Mouse (Mus musculus): Measurements from ENCODE around the gene Adam12. TPM values are rescaled to one million over a fixed set of nuclear protein-coding genes. Genes with fewer than 3 reads are reported as not detected.

Adam12 gene
- polyA plus RNA-seq, 1 experiment from 2014 or later, result 3.2 TPM

DNA sequence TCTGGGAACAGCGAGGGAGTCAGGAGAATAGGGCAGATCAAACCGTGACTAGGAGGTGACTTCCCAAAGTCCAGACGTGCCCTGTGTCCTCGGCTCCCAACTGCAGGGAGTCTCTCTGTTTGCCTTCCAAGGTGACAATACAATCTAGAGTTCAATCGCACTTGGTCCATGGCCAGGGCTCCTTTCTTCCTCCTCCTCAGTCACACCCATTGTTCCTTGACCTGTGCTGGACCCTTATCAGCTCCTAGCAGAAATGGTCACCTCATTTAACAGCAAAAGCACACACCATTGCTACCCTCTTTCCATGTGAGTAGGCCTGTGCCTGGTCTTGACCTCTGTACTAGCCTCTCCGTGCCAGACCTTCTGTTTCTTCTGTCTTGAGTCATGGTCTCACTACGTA is 311.2 kb downstream of the Adam12 start:
- no peaks in the 10 kb centered on the region; the same call in 1 of the 2 replicates for H3K27me3 ChIP-seq (replicated peaks)
- peaks cover 13% of the 10 kb centered on the region for H3K4me1 ChIP-seq
- H3K9me3 ChIP-seq, result no peaks in the 10 kb centered on the region
- no peak overlapping the region for H3K4me2 ChIP-seq
- 63% methylated on average over 7 of the region's 7 CpGs for WGBS
- ATAC-seq (ENCODE audit: extremely low read depth, insufficient number of reproducible peaks, low FRiP score, low TSS enrichment), result no peak; the same call in 1 of the 2 replicates
- no peak overlapping the region for H3K27ac ChIP-seq (replicated peaks)
- H3K9ac ChIP-seq, result no peak overlapping the region
- H3K36me3 ChIP-seq, result no peaks in the 10 kb centered on the region
- no peak overlapping the region for H3K4me3 ChIP-seq

DNA sequence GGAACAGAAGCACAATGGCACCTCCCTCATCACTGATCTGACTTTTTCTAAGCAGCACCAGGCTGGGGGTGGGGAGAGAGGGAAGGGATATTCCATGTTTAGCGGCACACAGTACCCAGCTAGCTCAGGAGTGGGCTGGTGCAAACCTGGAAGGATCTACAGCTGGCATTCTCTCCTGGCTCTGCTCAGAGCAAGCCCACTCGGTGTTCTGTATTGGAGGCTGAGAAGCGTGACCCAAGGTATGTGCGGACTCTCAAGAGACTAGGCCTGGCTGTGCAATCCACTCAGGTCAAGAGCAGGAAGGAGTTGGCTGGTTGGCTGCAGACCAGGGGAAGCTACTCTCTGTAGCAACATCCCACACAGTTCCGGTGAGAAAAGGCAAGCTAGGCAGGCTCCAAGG is 312.0 kb downstream of the Adam12 start:
- no peaks in the 10 kb centered on the region for H3K9me3 ChIP-seq
- no peaks in the 10 kb centered on the region; the same call in 1 of the 2 replicates for H3K27me3 ChIP-seq (replicated peaks)
- no peak overlapping the region for H3K9ac ChIP-seq
- no peak for ATAC-seq (ENCODE audit: extremely low read depth, insufficient number of reproducible peaks, low FRiP score, low TSS enrichment)
- no peak overlapping the region for H3K4me2 ChIP-seq
- no peak overlapping the region for H3K4me3 ChIP-seq
- H3K4me1 ChIP-seq, result peaks cover 13% of the 10 kb centered on the region
- H3K36me3 ChIP-seq, result no peaks in the 10 kb centered on the region
- no peak overlapping the region for H3K27ac ChIP-seq (replicated peaks)
- WGBS, result 71% methylated on average over 5 of the region's 5 CpGs

DNA sequence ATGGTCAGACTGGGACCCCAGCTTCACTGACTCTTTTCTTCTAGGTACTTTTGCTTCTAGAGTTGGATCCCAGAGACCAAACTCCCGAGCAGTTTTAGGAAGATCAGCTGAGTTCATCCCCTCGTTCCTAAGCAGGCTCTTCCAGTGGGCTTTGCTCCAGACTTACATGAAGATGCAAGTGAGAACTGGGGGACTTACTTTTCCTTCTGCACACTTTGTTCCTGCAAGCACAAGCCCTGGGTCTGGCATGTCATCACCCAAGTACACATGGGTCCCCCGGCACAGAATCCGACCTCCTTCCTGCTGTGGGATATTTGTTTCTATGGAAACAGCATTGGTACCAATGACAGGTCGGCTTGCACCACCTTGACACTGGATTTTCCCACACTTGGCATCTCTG is 312.6 kb downstream of the Adam12 start:
- Histone ChIP-seq H3K9ac (no peak overlapping the region), H3K36me3 (no peaks in the 10 kb centered on the region), H3K27me3 (replicated peaks) (no peaks in the 10 kb centered on the region; the same call in 1 of the 2 replicates), H3K4me1 (peaks cover 9% of the 10 kb centered on the region), H3K9me3 (no peaks in the 10 kb centered on the region), H3K27ac (replicated peaks) (no peak overlapping the region), H3K4me3 (no peak overlapping the region), H3K4me2 (no peak overlapping the region)
- no peak for ATAC-seq (ENCODE audit: extremely low read depth, insufficient number of reproducible peaks, low FRiP score, low TSS enrichment)
- 67% methylated on average over 5 of the region's 5 CpGs for WGBS

DNA sequence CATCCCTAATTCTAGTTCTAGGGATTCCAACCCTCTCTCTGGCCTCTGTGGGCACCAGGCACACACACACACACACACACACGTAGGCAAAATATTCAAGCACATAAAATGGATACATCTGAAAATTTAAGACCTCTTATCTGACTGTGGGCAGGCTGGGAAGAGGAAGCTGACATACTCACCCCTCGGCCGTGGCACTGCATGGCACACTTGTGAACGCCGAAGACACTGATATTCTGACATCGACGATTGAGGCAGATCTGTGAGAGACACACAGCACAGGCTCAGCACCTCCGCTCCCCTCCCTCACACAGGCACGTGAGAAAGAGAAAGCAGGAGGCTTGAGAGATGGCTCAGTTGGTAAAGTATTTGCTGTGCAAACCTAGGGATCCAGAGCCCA is 315.7 kb downstream of the Adam12 start:
- Histone ChIP-seq H3K27me3 (replicated peaks) (no peaks in the 10 kb centered on the region; the same call in 1 of the 2 replicates), H3K4me2 (no peak overlapping the region), H3K4me1 (no peaks in the 10 kb centered on the region), H3K36me3 (no peaks in the 10 kb centered on the region), H3K9me3 (no peaks in the 10 kb centered on the region), H3K4me3 (no peak overlapping the region), H3K27ac (replicated peaks) (no peak overlapping the region), H3K9ac (no peak overlapping the region)
- ATAC-seq (ENCODE audit: extremely low read depth, insufficient number of reproducible peaks, low FRiP score, low TSS enrichment), result no peak
- WGBS, result 78% methylated on average over 9 of the region's 9 CpGs

DNA sequence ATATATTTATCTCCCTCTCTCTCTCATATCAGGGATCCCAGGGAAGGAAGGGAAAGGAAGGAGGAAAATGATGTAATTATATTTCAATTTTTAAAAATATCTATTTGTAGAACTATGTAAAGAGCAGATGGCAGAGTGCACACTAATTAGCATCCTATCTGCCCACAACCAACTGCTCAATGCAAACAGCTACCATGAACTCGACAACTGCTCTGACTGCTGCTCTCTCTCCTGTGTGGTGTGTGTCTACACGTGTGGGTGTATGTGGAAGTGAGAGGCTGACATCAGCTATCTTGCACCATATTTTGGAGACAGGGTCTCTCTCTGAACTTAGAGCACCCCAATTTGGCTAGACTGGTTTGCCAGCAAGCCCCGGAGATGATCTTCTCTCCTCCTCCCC is 320.1 kb downstream of the Adam12 start:
- 87% methylated on average over 3 of the region's 3 CpGs for WGBS
- no peaks in the 10 kb centered on the region for H3K4me1 ChIP-seq
- no peak overlapping the region for H3K4me2 ChIP-seq
- H3K4me3 ChIP-seq, result no peak overlapping the region
- no peaks in the 10 kb centered on the region for H3K27me3 ChIP-seq (replicated peaks)
- no peaks in the 10 kb centered on the region for H3K36me3 ChIP-seq
- H3K9me3 ChIP-seq, result no peaks in the 10 kb centered on the region
- no peak overlapping the region for H3K9ac ChIP-seq
- no peak overlapping the region for H3K27ac ChIP-seq (replicated peaks)
- ATAC-seq (ENCODE audit: extremely low read depth, insufficient number of reproducible peaks, low FRiP score, low TSS enrichment), result no peak

DNA sequence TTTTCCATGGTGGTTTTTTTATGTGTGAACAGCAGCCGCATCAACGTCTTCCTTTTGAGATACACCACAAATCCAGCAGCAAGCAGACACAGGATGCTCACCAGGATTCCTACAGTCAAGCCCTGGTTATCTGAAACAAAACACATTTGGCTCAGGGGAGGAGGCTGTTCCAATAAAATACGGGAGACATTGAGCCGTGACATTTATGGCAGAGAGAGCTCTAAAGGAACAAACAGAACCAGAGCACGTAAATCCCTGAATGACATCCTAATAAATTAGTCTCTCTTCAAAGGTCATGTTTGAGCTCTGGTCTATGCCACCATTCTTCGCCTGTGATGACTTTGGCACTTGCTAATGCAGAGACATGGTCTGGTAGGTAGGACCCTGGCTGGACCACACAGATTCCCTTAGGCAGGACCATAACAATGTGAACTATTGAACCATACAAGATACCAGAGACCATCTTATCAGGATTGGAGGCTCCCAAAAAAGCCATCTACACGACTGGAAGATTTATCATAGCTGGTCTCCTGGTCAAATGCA is 322.0 kb downstream of the Adam12 start:
- no peaks in the 10 kb centered on the region for H3K27me3 ChIP-seq (replicated peaks)
- H3K9me3 ChIP-seq, result peaks cover 11% of the 10 kb centered on the region
- H3K4me2 ChIP-seq, result no peak overlapping the region
- H3K36me3 ChIP-seq, result peaks cover 8% of the 10 kb centered on the region; the same call in 1 of the 2 replicates
- no peak for ATAC-seq (ENCODE audit: extremely low read depth, insufficient number of reproducible peaks, low FRiP score, low TSS enrichment)
- whole genome bisulfite sequencing, result 61% methylated on average over 7 of the region's 7 CpGs
- no peaks in the 10 kb centered on the region for H3K4me1 ChIP-seq
- H3K9ac ChIP-seq, result no peak overlapping the region
- no peak overlapping the region for H3K4me3 ChIP-seq
- no peak overlapping the region for H3K27ac ChIP-seq (replicated peaks)

DNA sequence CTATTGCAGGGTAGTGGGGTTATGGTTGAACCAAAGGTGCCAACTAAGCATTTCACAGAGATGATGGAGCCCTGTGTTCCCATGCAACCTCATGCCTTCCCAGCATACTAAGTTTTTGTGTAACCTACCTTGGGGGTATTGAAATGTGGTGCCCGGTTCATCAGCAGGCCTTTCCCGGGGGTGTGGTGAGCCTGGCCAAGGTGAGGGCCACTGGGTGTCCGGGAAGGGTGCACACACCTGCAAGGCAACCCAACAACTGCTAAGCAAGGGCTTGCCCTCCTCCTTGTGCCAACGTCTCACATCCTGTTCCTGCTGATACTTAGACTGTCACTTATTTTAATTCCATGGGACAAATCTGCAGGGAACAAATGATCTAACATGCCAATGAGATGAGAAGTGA is 323.0 kb downstream of the Adam12 start:
- WGBS, result 71% methylated on average over 4 of the region's 4 CpGs
- Histone ChIP-seq H3K4me3 (no peak overlapping the region), H3K4me1 (no peaks in the 10 kb centered on the region), H3K4me2 (no peak overlapping the region), H3K36me3 (peaks cover 9% of the 10 kb centered on the region; the same call in 1 of the 2 replicates), H3K27me3 (replicated peaks) (no peaks in the 10 kb centered on the region), H3K9ac (no peak overlapping the region), H3K27ac (replicated peaks) (no peak overlapping the region), H3K9me3 (peaks cover 15% of the 10 kb centered on the region)
- no peak for ATAC-seq (ENCODE audit: extremely low read depth, insufficient number of reproducible peaks, low FRiP score, low TSS enrichment)

DNA sequence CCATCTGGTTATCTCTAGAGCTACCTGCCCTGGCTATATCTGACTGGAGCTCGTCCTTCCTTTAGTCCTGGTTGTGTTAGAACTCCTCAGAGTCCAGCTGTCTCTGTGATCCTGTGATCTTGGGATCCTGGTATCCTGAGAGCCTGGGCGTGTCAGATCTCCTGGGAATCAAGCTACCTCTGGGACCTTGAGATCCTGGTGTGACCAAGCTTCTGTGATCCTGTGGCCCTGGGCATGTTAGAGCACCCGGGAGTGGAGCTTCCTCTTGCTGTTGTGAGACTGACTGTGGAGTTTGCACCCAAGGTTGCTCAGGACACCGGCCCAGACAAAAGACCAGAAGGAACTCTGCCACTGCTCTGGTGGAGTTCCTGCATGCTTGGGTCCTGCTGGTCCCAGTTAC is 332.6 kb downstream of the Adam12 start:
- Histone ChIP-seq H3K36me3 (no peaks in the 10 kb centered on the region), H3K9ac (no peak overlapping the region), H3K27ac (replicated peaks) (no peak overlapping the region), H3K9me3 (no peaks in the 10 kb centered on the region), H3K4me1 (peaks cover 10% of the 10 kb centered on the region), H3K27me3 (replicated peaks) (no peaks in the 10 kb centered on the region), H3K4me2 (no peak overlapping the region), H3K4me3 (no peak overlapping the region)
- ATAC-seq (ENCODE audit: extremely low read depth, insufficient number of reproducible peaks, low FRiP score, low TSS enrichment), result no peak
- WGBS, result 72% methylated on average over 4 of the region's 4 CpGs

DNA sequence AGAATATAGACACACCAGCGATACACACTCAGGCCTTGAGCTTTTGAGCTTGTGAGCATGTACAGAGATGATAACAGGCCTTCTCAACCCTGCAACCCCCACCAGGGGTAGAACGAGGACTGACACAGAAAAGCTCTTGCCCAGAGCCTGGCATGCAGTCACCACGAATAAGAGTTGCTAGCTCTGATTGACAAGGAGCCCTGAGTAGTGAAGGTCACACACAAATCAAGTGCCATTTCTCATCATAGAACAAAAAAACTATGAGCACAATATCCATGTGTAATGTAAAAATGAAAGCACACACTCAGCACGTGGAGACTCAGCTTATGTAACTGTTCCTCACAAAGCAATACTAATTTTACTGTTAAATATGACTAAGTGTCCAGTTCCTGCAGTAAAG is 340.1 kb downstream of the Adam12 start:
- no peak overlapping the region for H3K9ac ChIP-seq
- H3K27ac ChIP-seq (replicated peaks), result no peak overlapping the region
- WGBS, result 43% methylated on average over 4 of the region's 4 CpGs
- no peaks in the 10 kb centered on the region for H3K9me3 ChIP-seq
- no peak overlapping the region for H3K4me3 ChIP-seq
- no peak overlapping the region for H3K4me2 ChIP-seq
- no peaks in the 10 kb centered on the region for H3K36me3 ChIP-seq
- H3K4me1 ChIP-seq, result peaks cover 14% of the 10 kb centered on the region
- no peak for ATAC-seq (ENCODE audit: extremely low read depth, insufficient number of reproducible peaks, low FRiP score, low TSS enrichment)
- H3K27me3 ChIP-seq (replicated peaks), result no peaks in the 10 kb centered on the region

DNA sequence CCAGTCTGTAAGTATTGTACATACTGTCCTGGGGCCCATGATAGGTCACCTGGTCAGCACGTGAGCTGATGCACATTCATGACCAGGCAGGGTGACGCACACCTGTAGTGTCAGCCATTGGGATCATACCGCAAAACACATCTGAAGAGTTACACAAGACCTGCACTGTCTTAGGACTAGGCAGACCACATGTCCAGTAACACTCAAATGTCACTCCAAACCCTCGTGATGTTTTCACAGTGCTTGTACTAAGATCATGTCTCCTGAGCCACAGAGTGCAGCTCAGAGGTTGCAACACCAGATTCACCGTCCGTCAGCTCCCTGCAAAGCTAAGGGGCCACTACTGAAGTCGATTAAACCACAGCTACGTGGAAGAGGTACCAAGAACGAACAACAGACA is 340.6 kb downstream of the Adam12 start:
- Histone ChIP-seq H3K36me3 (no peaks in the 10 kb centered on the region), H3K9me3 (no peaks in the 10 kb centered on the region), H3K27ac (replicated peaks) (no peak overlapping the region), H3K4me2 (no peak overlapping the region), H3K4me3 (no peak overlapping the region), H3K27me3 (replicated peaks) (no peaks in the 10 kb centered on the region), H3K4me1 (peaks cover 14% of the 10 kb centered on the region), H3K9ac (no peak overlapping the region)
- WGBS, result 81% methylated on average over 9 of the region's 9 CpGs
- ATAC-seq (ENCODE audit: extremely low read depth, insufficient number of reproducible peaks, low FRiP score, low TSS enrichment), result no peak

DNA sequence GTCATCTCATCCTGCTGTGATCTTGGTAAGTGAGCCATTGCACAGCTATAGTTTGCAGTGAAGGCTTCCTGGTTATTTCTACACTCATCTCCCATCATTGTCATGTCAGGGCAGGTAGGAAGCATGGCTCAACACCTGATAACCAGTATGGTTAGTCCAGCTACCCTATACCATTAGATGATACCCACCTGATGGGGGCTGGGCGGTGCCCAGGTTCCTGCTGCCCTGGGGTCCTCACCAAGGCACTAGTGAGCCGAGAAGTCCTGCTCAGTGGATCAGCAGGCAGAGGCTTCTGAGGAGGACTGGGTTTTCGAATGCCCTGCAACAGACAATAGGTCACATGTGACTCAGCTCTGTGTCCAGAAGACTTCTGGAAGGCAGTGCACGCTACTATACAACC is 342.0 kb downstream of the Adam12 start:
- H3K9ac ChIP-seq, result no peak overlapping the region
- H3K27me3 ChIP-seq (replicated peaks), result no peaks in the 10 kb centered on the region
- H3K4me3 ChIP-seq, result no peak overlapping the region
- no peaks in the 10 kb centered on the region for H3K36me3 ChIP-seq
- 85% methylated on average over 4 of the region's 4 CpGs for WGBS
- no peak for ATAC-seq (ENCODE audit: extremely low read depth, insufficient number of reproducible peaks, low FRiP score, low TSS enrichment)
- H3K4me1 ChIP-seq, result peaks cover 14% of the 10 kb centered on the region
- no peak overlapping the region for H3K27ac ChIP-seq (replicated peaks)
- H3K4me2 ChIP-seq, result no peak overlapping the region
- H3K9me3 ChIP-seq, result no peaks in the 10 kb centered on the region
